Mouse (Mus musculus): ENCODE measurements around the gene Olfr157. TPM values are rescaled to one million over a fixed set of nuclear protein-coding genes. Genes with fewer than 3 reads are reported as not detected.

Gene Olfr157
- not detected for total RNA-seq (2021)
- long read RNA-seq, experiment 1, result 0 reads
- long read RNA-seq, experiment 2, result 0 reads

DNA sequence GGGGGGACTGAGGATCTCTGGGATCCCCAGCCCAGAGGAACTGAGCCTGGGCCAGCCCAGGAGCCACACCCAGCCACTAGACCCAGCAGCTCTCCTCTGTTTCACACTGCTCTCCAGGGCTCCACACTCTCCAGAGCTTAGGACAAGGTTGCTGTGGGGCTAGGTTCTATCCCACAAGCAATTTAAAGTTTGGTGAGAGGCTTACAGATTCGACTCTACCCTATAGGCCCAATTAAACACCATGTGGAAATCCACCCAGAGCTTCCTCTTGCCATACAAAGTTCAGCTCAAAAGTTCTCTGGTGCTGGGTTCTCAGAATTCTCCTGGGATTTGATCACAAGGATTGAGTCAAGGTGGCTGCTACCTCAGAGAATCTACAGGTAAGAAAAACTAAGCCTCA, at the start of gene Olfr157:
TSS of gene Olfr157 (minus strand) at position 101 of the 400 bp plus-strand sequence.
- DNase-seq (ENCODE audit: low spot score in 2 of 2), result no peak

DNA sequence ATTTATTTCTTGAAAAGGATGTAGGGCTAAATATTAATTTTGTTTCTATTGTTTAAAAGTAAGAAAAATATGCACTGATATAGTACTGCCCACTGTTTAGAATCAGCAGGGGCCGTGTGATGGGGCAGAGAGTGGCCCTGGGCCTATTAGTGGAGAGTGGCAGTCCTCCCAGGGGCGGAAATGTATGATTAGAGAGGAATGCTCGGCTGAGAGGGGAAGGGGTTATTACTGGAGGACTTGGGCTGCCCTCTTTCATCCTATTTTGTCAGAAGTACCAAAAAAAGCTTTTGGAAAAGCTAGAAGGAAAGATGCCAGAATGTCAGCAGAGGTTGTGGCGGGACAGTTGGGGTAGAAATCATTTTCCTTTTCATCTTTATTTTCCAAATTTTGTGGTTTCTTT, 44.2 kb upstream of the Olfr157 start:
- DNase-seq (ENCODE audit: low spot score in 2 of 2), result no peak

DNA sequence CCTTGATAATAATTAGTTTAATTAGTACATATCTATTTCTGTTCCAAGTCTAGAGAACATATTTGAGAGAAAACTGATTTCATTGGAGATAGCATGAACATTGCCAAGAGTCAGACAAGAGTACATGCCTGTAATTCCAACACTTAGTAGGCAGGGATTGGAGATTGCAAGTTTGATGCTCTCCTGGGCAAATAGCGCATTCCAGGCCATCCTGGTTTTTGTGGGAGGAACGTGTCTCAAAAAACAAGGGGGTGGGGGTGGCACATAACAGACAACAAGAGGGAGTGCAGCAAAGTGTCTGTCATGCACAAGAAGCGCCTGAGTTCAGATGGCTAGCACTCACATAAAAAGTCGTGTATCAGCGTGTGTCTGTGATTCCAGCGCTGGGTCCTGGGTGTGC, 39.6 kb upstream of the Olfr157 start:
- no peak for DNase-seq (ENCODE audit: low spot score in 2 of 2)

DNA sequence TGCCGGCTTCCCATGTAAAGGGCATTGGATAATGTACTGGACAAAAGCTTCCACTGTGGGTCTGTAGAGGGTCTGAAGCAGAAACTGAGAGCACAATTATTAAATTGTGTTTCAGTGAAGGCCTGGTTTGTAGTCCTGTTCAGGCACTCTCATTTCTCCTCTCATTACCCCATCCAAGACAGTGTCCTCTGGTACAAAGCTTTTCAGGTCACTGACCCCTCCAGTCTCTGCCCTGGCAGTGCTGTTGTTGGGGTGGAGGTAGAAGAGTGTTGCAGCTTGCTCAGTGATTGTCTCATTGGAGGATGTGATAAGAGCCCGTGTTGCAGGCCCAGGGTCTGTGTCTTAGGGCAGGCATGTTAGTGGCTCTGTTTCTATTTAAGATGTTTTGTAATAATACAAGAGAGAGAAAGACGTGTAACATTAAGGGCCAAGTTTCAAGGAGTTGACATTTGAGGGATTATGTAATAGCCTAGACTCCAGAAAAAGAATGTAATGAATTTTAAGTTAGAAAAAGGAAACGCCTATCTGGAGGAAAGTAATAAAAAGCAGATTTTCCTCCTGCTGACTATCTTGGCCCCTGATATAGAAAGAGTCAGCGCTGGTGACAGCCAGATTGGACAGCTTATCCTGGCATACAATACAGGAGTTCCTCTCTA, 38.2 kb upstream of the Olfr157 start:
- no peak for DNase-seq (ENCODE audit: low spot score in 2 of 2)

DNA sequence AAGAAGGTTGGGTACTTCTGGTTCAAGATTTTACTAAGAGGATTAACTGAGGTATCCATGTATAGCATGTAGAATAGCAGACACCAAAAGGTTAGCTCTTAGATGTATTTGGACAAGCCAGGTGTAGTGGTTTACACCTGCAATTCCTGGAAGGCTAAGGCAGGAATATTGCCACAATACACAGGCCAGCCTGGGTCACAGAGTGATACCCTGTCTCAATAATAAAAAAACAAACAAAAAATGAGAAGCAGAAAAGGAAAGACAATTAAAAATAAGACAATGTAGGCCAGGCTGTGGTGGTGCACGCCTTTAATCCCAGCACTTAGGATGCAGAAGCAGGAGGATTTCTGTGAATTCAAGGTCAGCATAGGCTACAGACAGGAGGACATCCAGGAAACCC, 37.2 kb upstream of the Olfr157 start:
- DNase-seq (ENCODE audit: low spot score in 2 of 2), result no peak

DNA sequence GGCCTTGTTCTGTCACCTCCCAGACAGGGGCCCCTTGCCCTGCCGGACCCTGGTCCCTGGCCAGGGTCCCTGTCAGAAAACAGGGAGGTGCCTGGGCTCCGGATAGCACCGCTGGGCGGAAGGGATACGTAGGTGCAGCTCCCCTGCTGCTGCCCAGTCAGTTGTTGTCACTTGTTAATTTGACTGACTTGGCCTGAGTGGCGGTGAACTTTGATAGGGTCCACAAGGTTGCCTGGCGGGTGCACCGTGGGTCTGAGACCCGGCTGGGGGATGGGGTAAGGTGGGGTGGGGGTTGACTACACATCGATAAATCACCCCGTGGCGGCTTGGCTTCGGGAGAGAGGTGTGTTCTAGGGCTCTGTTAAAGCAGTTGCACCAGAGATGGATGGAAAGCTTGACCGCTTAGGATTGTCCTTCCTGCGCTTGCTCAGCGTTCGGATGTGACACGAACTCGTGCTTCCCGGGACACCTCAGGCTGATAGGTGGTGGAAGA, 36.0 kb upstream of the Olfr157 start:
- peak in 1 of 2 experiments; percentile 9 for DNase-seq (ENCODE audit: low spot score in 2 of 2)

DNA sequence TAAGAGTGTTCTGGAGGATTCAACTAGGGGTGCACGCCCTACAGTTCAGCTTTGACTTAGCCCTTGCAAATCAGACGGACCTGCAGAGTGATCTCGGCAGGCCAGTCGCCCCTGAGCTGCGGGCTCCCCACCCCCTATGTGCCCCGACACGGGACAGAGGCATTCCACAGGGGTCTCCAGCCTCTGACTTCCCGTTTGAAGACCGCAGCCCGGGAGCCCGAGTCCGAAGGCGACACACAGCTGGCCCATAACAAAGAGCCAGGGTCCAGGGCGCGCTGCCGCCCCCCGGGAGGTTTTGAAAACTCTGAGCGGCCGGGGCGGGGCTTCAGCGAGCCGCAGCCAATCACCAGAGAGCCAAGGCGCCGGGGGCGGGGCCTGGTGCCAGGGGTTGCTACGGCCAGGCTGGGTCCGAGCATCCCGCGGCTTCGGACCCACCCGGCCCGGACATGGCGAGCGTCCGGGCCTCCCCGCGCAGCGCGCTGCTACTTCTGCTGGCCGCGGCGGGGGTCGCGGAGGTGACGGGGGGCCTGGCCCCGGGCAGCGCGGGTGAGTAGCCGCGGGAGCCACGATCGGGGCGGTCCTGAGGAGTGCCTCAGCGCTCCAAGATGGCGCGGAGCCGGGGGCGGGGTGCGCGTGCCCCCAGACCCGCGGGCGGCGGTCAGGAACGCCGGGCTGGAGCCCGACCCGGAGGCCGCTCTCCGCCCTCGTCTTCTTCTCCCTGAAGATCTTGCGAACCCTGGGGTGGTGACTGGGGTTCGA, 35.3 kb upstream of the Olfr157 start, which contains the start of gene Reck:
TSS of gene Reck (plus strand) at position 371 of the 759 bp plus-strand sequence.
- DNase-seq (ENCODE audit: low spot score in 2 of 2), result peak; percentile 79 to 83

DNA sequence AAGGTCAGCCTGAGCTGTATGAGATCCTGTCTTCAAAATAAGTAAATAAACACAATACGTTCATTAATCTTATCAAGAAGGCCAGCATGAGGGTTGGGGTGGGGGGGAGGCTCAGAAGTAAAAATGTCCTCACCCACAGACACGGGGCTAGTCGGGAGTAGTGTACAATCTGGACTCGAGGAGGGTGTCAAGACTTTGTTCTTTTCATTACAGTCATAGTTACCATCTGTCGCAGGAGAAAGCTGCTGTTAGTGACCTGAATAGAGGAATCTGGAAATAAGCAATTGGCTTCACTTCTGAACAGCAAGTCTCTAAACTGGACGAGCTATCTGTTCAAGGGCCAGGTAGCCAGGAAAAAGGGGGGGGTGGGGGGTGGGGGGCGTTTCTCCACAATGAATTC, 34.5 kb upstream of the Olfr157 start:
- DNase-seq (ENCODE audit: low spot score in 2 of 2), result no peak

DNA sequence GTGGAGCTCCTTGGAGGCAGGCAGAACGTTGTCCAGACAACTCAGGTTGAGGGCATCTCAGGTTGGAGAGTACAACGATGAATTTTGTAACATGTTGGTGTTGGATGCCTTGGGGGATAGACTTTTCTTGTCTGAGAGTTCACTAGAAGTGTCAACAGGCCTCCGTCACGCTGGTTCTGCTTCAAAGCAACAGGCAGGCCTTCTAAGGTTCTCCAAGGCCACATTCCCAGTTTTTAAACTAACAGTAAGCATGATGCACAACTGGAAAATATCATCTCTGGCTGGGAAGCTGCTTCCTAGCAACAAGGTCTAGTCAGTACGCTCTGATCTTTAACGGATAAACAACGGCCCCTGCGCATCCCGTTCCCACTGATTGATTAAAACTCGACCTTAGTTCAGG, 29.8 kb upstream of the Olfr157 start:
- DNase-seq (ENCODE audit: low spot score in 2 of 2), result no peak

DNA sequence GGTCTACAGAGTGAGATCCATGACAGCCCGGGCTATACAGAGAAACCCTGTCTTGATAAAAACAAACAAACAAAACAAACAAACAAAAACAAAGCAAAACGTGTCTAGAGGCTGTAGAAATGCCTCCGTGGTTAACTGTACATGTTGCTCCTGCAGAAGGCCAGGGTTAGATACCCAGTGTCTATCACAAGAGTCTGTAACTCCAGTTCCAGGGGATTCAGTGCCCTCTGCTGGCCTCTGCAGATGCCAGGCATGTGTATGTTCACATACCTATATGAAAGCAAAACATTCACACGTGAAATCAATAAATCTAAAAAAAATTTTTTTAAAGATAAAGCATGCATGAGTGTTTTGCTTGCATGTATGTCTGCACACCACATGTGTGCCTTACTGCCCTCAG, 23.3 kb upstream of the Olfr157 start:
- no peak for DNase-seq (ENCODE audit: low spot score in 2 of 2)

DNA sequence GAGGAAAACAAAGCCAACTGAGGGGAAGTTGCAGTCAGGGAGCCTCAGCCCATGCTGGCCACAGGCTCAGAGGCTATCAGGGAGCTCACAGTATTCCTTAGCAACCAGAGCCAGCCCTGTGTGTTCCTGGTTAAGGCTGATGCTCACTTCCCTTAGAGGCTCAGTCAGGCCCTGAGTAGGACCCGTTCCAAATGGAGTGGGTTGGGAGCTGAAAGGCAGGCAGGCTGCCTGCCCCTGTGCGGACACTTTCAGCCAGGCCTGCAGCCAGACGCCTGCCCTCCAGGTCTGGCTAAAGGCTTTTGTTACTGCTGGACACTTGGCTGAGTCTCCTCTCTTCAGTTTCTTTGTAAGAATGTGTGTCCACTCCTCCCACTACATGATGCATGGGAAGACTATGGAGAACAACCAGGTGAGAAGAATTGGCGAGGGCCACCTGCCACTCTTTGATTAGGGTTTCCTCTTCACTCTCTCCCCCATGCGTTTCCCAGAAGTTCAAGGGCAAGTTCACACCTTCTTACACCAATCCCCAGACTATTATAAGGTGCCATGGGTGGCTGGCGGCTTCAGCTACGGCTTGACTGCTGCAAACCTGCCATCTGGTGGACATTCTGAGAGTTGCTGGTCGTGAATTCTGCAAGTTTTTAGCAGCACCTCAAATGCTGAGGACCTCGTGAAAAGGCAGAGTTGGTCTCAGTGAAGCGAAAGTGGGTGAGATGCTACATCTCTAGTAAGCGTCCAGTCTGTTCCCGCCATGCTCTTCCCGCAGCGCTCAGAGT, 20.9 kb upstream of the Olfr157 start:
- DNase-seq (ENCODE audit: low spot score in 2 of 2), result peak; percentile 59 to 68

DNA sequence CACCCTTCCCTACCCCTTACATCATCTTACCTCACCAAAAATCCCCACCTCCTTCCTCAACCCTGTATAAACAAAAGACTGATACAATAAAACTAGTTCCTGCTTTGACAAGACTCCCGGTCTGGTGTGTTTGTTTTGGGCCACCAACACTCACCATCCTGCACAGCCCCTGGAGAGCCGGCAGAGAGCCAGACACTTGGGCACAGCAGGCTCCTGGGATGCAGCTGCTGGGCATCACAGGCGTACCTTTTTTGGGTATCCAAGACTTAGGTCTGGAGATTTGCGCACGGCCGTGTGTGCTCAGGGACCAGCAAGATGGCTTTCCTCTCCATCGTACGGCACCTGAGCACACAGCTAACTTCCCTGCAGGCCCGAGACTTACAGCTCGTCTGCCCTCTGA, 19.9 kb upstream of the Olfr157 start:
- DNase-seq (ENCODE audit: low spot score in 2 of 2), result no peak

DNA sequence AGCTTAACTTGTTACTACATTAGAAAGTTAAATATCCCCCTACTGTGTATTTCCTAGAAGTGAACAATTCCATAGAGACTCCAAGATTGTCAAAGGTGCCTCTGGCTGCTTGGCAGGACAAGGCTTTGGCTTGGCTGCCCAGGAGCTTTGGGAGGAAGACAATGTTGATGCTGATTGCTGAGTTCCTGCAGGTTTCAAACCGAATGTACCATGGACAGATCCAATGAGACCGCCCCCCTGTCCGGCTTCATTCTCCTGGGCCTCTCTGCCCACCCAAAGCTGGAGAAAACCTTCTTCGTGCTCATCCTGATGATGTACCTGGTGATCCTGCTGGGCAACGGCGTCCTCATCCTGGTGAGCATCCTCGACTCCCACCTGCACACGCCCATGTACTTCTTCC, 14.1 kb upstream of the Olfr157 start:
- no peak for DNase-seq (ENCODE audit: low spot score in 2 of 2)

DNA sequence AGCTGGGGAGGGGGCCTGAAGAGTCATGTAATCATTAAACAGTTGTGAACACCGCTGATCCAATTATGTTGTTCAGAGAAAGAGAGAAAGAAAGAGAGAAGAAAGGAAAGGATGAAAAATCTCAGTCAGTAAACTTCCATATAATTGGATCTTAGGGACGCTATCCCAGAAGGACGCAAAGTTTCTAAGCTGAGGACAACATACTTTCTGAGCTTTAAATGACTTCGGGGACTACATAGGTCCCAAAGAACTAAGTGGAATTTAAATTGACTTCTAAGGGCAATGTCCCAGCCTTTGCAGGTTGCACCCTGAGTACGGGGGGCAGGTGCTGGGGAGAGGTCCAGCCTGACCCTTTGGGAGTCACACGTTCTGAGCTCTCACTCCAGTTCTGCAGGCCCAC, 11.3 kb upstream of the Olfr157 start, which contains the start of gene Olfr155:
TSS of gene Olfr155 (plus strand) at position 301 of the 400 bp plus-strand sequence.
- DNase-seq (ENCODE audit: low spot score in 2 of 2), result no peak

DNA sequence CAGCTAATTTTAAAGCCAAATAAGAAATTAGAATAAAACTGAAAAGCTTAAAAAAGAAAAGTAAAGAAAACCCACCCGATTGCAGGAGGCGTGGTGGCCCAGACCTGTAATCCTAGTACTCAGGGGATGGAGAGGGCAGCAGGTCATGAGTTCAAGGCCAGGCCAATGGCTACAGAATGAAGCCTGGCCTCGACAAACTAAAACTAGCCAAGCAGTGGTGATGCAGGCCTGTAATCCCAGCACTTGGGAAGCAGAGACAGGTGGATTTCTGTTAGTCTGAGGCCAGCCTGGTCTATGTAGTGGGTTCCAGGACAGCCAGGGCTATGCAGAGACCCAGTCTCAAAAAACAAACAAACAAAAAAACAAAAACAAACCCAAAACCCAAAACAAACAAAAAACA, 1.7 kb downstream of the Olfr157 start:
- DNase-seq (ENCODE audit: low spot score in 2 of 2), result no peak

DNA sequence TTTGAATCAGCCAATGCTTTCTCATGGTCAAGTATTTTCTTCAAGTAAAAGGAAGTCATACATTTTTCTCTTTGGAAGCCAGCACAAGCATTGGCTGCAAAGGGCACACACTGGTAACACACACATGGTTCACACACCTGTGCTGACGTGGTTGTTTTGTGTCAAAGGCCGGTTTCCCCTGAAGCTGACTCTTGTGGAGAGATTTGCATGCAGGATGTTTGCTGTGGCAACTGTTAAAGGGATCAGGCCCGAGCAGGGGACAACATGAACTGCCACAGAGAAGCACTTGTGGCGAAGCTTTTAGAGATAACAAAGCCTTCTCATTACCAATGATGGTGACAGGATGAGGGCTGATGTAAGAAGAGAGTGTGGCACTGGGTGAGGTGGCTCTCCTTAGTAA, 5.3 kb downstream of the Olfr157 start:
- no peak for DNase-seq (ENCODE audit: low spot score in 2 of 2)

DNA sequence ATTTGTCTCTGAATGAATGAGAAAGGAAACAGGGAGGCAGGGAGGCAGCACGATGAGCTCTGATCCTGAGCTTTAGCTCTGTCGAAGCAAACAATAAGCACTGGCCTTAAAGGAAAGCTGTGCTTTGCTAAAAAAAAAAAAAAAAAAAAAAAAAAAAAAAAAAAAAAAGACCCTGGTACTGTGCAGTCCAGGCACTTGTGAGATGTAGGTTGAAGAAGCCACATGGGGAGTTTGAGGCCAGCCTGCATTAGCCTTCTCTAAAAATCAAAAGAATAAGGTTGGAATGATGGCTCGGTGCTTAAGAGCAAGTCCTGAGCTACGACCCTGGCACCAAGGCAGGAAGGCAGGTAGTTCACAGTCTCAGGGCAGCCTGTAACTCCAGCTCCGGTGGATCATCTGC, 6.2 kb downstream of the Olfr157 start:
- no peak for DNase-seq (ENCODE audit: low spot score in 2 of 2)

DNA sequence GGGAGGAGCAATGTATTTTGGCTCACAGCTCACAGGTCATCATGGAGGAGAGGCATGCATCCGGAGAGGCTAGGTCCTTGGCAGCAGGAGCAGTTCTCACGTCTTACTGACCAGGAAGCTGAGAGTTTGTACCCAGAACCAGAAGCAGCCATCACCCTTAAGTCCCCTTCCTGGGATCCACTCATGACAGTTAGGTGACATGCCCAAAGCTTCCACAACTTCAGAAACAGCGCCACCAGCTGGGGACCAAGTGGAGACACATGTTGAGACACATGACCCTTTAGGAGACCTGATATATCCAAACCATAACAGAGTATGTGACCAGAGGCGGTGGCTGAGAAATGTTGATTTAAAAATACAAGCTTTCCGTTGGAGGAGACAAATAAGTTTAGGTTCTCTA, 8.0 kb downstream of the Olfr157 start:
- DNase-seq (ENCODE audit: low spot score in 2 of 2), result no peak

DNA sequence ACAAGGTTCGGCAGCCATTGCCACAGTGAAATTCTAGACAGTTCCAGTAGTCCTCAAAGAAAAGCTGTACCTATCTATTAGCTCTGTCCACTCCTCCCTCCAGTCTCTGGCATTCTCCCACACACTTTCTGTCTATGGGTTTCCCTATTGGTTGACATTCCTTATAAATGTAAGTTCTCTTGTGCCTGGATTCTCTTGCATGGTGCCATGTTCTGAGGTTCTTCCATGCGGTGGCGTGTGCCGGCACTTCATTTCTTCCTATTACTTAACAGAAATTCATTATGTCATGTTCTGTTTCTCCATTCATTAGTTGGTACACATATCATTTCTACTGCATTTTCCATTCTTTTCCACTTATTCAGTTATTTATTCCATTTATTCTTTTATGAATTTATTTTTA, 11.2 kb downstream of the Olfr157 start:
- no peak for DNase-seq (ENCODE audit: low spot score in 2 of 2)

DNA sequence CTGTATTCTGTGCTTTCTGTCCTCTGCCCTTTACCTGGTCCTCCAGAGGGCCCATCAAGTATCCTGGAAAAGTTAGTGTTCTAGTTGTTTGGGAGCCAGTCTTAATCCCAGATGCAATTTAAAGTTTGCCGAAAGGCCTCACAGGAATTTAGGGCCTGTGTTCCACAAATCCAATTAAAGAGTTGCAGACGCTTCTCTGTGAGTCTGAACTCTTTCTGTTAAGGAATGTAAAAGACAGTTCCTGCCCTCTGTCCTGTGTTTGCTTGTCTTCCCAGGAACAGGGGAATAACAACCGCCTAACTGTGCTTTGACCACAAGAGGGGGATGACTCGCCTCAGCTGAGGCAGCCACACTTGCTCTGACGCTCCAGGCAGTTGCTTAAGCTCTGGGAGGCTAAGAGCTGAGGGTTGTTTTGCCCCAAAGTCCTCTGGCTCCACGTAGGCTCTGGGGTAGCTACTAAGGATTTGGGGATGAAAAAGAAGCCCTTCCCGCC, 16.1 kb downstream of the Olfr157 start, which contains the start of gene Olfr156:
TSS of gene Olfr156 (minus strand) at position 51 of the 493 bp plus-strand sequence.
- peak in 1 of 2 experiments; percentile 12 for DNase-seq (ENCODE audit: low spot score in 2 of 2)

DNA sequence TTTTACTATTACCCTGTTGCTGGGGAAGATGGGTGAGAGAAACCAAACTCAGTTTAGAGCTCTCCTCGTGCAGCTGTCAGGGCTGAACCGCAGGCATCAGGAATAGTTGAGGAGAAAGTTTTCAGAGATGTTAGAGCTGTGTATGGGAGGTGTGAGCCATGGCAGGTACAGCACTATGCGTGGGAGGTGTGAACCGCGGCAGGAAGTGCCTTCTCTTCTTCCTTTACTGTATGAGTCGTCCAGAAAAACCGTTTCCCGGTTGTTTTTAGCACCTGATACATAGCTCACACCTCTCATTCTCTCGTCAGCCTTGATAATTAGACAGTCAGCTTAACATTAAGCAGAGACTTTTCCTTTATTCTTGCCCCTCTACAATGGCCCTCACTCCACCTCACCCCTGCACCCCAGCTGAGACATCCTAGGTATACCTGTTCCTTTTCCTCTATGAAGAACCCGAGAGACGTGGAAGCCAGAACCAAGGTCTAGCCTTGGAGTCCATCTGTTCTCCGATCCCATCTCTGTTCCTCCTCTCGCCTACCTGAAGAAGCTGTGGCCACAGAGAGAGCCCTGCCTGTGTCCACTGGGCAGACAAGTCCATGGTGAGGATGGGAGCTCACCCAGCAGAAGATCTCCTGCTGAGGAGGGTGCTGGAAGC, 17.0 kb downstream of the Olfr157 start:
- no peak for DNase-seq (ENCODE audit: low spot score in 2 of 2)
